ENCODE assay signal across 8 mouse cellular contexts in genomic region chr11:32601528-32602323, GRCm38 (mm10). TPM values are rescaled to one million over a fixed set of nuclear protein-coding genes. Genes with fewer than 3 reads are reported as not detected.
A peak's percentile ranks its signal among the peaks of the same experiment; 100 is the strongest.
DNase-seq lines count a peak whose midpoint lies in the region; ATAC-seq lines count a peak whose summit lies in the region.

No protein-coding gene starts in this region.

- no peak overlapping the region; the same call in 1 of the 2 replicates for H3K9ac ChIP-seq in hindbrain, embryonic 12.5 days
- H3K9ac ChIP-seq in heart, embryonic 12.5 days: no peak overlapping the region
- H3K9ac ChIP-seq in midbrain, embryonic 16.5 days (ENCODE audit: low read depth, low read length): no peak overlapping the region

- WGBS in hindbrain, embryonic 10.5 days: 39% methylated on average over 12 of the region's 12 CpGs
- WGBS in hindbrain, embryonic 12.5 days: 38% methylated on average over 12 of the region's 12 CpGs
- WGBS in heart, embryonic 12.5 days: 37% methylated on average over 12 of the region's 12 CpGs
- WGBS in midbrain, embryonic 16.5 days: 40% methylated on average over 12 of the region's 12 CpGs

- no peaks in the 10 kb centered on the region for H3K27me3 ChIP-seq in hindbrain, embryonic 10.5 days (ENCODE audit: insufficient read depth, poor library complexity, severe bottlenecking)
- no peaks in the 10 kb centered on the region for H3K27me3 ChIP-seq in hindbrain, embryonic 12.5 days
- no peaks in the 10 kb centered on the region for H3K27me3 ChIP-seq in heart, embryonic 12.5 days (replicated peaks)
- no peaks in the 10 kb centered on the region for H3K27me3 ChIP-seq in midbrain, embryonic 16.5 days (ENCODE audit: control insufficient read depth, insufficient read depth, low read depth, low read length)

- no peak overlapping the region for H3K4me3 ChIP-seq in hindbrain, embryonic 10.5 days
- H3K4me3 ChIP-seq in hindbrain, embryonic 12.5 days: no peak overlapping the region
- no peak overlapping the region for H3K4me3 ChIP-seq in heart, embryonic 12.5 days
- H3K4me3 ChIP-seq in midbrain, embryonic 16.5 days (ENCODE audit: low read depth, low read length): no peak overlapping the region

- peak; percentile 61 for DNase-seq in hindbrain, embryonic 10.5 days (ENCODE audit: low spot score)
- DNase-seq in kidney, postnatal 25 days: peak; percentile 57 to 77
- no peak for DNase-seq in thymus, postnatal 25 days
- DNase-seq in adrenal gland, postnatal 10 days: no peak

- H3K4me1 ChIP-seq in hindbrain, embryonic 10.5 days (replicated peaks): peaks cover 32% of the 10 kb centered on the region
- H3K4me1 ChIP-seq in hindbrain, embryonic 12.5 days: peaks cover 12% of the 10 kb centered on the region
- H3K4me1 ChIP-seq in heart, embryonic 12.5 days (replicated peaks): peaks cover 31% of the 10 kb centered on the region
- H3K4me1 ChIP-seq in midbrain, embryonic 16.5 days (ENCODE audit: control insufficient read depth, insufficient read depth, low read length): no peaks in the 10 kb centered on the region; the same call in 1 of the 2 replicates

- H3K27ac ChIP-seq in hindbrain, embryonic 10.5 days: peak overlapping the region; percentile 59
- H3K27ac ChIP-seq in hindbrain, embryonic 12.5 days: no peak overlapping the region
- H3K27ac ChIP-seq in heart, embryonic 12.5 days (ENCODE audit: poor library complexity, severe bottlenecking): no peak overlapping the region
- H3K27ac ChIP-seq in midbrain, embryonic 16.5 days (ENCODE audit: low read length): no peak overlapping the region

- 0 out of 2 replicates have a peak, but pooled peaks cover 7% of the 10 kb centered on the region for H3K36me3 ChIP-seq in hindbrain, embryonic 10.5 days
- H3K36me3 ChIP-seq in hindbrain, embryonic 12.5 days: no peaks in the 10 kb centered on the region
- H3K36me3 ChIP-seq in heart, embryonic 12.5 days: 0 out of 2 replicates have a peak, but pooled peaks cover 6% of the 10 kb centered on the region
- no peaks in the 10 kb centered on the region for H3K36me3 ChIP-seq in midbrain, embryonic 16.5 days (ENCODE audit: control insufficient read depth, insufficient read depth, low read length)

- H3K4me2 ChIP-seq in hindbrain, embryonic 12.5 days (replicated peaks): no peak overlapping the region
- H3K4me2 ChIP-seq in heart, embryonic 12.5 days: peak overlapping the region; percentile 48
- H3K4me2 ChIP-seq in midbrain, embryonic 16.5 days (ENCODE audit: low read length): no peak overlapping the region

- ATAC-seq in hindbrain, embryonic 12.5 days (ENCODE audit: low FRiP score): no peak
- peak; percentile 58; the same call in 1 of the 2 replicates for ATAC-seq in heart, embryonic 12.5 days (ENCODE audit: insufficient number of reproducible peaks, low FRiP score)
- 0 out of 2 replicates have a peak, but pooled peaks have one; percentile 25 for ATAC-seq in midbrain, embryonic 16.5 days
- ATAC-seq in monocyte, adult 5-6 weeks (replicated peaks; ENCODE audit: insufficient number of reproducible peaks, low FRiP score, low TSS enrichment, poor library complexity, severe bottlenecking): no peak

- H3K9me3 ChIP-seq in hindbrain, embryonic 10.5 days: no peaks in the 10 kb centered on the region
- no peaks in the 10 kb centered on the region for H3K9me3 ChIP-seq in hindbrain, embryonic 12.5 days (replicated peaks)
- no peaks in the 10 kb centered on the region for H3K9me3 ChIP-seq in heart, embryonic 12.5 days (replicated peaks)
- H3K9me3 ChIP-seq in midbrain, embryonic 16.5 days (replicated peaks; ENCODE audit: control insufficient read depth, low read length, poor library complexity, severe bottlenecking): no peaks in the 10 kb centered on the region

RNA-seq across cellular contexts. Expression of gene Fbxw11, which starts 40.8 kb away (rescaled TPM):
- 89.8 and 94.9 TPM in 2 replicates for polyA plus RNA-seq in hindbrain, embryonic 10.5 days (2016; fragmentation: Nextera tagmentation; extraction: Ambion mirVana)
- 111 and 112 TPM in 2 replicates for polyA plus RNA-seq in hindbrain, embryonic 12.5 days (2016; fragmentation: Nextera tagmentation; extraction: Ambion mirVana)
- polyA plus RNA-seq in heart, embryonic 12.5 days (2016; fragmentation: Nextera tagmentation; extraction: Ambion mirVana): 76.0 and 79.2 TPM in 2 replicates
- polyA plus RNA-seq in midbrain, embryonic 16.5 days (2015; fragmentation: Nextera tagmentation; extraction: Ambion mirVana): 119 and 125 TPM in 2 replicates
- 10 to 100 TPM; 68.0 to 72.9 TPM for total RNA-seq in adrenal gland, postnatal 10 days (2021)
- total RNA-seq in monocyte, adult 5-6 weeks (2017): 57.1 to 117 TPM (median 73.5 TPM) in 3 replicates

Comparison
In these comparisons a context has a peak if more than half of its experiments do, and no peak if none do; other contexts are left out.
1. DNase-seq: peak in hindbrain, embryonic 10.5 days (single experiment) and kidney, postnatal 25 days (2 of 2); none in thymus, postnatal 25 days (single experiment) and adrenal gland, postnatal 10 days (single experiment).
2. ATAC-seq: peak in heart, embryonic 12.5 days (single experiment) and midbrain, embryonic 16.5 days (single experiment); none in hindbrain, embryonic 12.5 days (single experiment) and monocyte, adult 5-6 weeks (single experiment).